Mouse (Mus musculus) small intestine, adult 2 months (tissue): ENCODE measurements around the gene Styk1. TPM values are rescaled to one million over a fixed set of nuclear protein-coding genes. Genes with fewer than 3 reads are reported as not detected.

Experiments
- H3K27ac ChIP-seq: fragments of 200-500 bp; 2 replicates; pipeline ENCODE4 v1.5.1; 2012; ENCODE audit warnings: low read depth, low read length, control low read depth, inconsistent platforms; ENCODE audit not compliant: insufficient read depth
- H3K27me3 ChIP-seq: fragments of 200-500 bp; 2 replicates; pipeline ENCODE4 v1.6.1; 2012; ENCODE audit warnings: mild to moderate bottlenecking, moderate library complexity, low read length, inconsistent platforms; ENCODE audit not compliant: control insufficient read depth, insufficient read depth
- H3K36me3 ChIP-seq: fragments of 200-500 bp; 2 replicates; pipeline ENCODE4 v1.6.1; 2012; ENCODE audit warnings: mild to moderate bottlenecking, low read length, control low read depth, inconsistent platforms; ENCODE audit not compliant: control insufficient read depth, insufficient read depth
- H3K4me1 ChIP-seq: fragments of 200-500 bp; 2 replicates; pipeline ENCODE4 v1.6.1; 2012; ENCODE audit warnings: low read length, inconsistent platforms, mixed read lengths; ENCODE audit not compliant: control insufficient read depth, insufficient read depth, insufficient read length
- H3K4me3 ChIP-seq: fragments of 200-500 bp; 2 replicates; pipeline ENCODE4 v1.5.1; 2012; ENCODE audit warnings: low read depth, mild to moderate bottlenecking, control low read depth, inconsistent platforms, low read length, moderate library complexity
- CTCF ChIP-seq: fragments of 200-500 bp; IDR thresholded peaks from 2 replicates; pipeline ENCODE4 v1.5.1; 2012; ENCODE audit warnings: low read depth, mild to moderate bottlenecking, control low read depth, inconsistent platforms, low read length, moderate library complexity, mixed read lengths; ENCODE audit not compliant: insufficient replicate concordance, insufficient read length; ENCODE audit errors: extremely low read depth
- POLR2A ChIP-seq: fragments of 200-500 bp; IDR thresholded peaks from 2 replicates; pipeline ENCODE4 v1.6.1; 2012; ENCODE audit warnings: low read depth, mild to moderate bottlenecking, control low read depth, inconsistent platforms, low read length, moderate library complexity
- WGBS: fragments of 180-500 bp; shearing (Covaris S2); methylation state at CpG from one replicate; pipeline ENCODE4 v1.1.7; 2018; 5-methylcytosine and 5-hydroxymethylcytosine counted together
- polyA plus RNA-seq: library from polyadenylated mRNA; depleted of rRNA; stranded (reverse); fragments of >200 nt; gene quantifications from 2 replicates; pipeline ENCODE4 v1.2.3, GENCODE M21; 2012

Styk1 gene
- polyA plus RNA-seq, 1 experiment: 33.0 TPM

DNA sequence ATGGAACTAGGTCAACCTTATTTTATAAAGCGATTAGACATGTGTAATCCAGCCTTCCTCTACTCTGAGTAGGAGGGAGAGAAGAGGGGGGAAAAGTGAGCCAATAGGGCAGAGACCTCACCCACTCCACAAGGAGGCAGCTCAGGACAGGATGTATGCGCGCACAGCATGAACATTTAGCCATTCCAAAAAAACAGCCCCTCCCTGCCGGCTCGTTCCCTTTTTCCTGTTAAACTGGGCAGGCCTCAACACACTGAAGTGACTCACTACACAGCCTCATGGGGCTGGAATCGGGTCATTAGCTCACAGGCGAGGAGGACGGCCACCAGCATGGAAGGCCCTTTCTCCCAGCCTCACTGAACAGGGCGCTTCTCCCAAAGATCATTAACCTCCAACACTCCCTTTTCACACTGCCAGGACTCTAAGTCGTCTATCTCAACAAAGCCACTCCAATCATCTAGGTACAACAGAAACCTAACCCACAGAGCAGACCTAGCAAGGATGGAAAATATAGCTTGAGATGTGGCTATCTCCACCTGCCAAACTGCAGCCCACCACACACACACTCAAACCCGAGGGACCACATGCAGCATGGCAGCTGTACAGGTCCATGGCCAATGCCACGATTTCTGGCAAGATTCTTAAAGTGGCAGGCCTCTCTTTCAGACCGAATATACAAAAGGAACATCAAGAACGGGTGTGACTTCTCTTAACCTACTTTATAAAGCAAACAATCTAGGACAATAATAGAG lies 29.0 kb upstream of the Styk1 start:
- Histone ChIP-seq H3K36me3 (peaks cover 18% of the 10 kb centered on the region), H3K27me3 (no peaks in the 10 kb centered on the region), H3K4me3 (no peak overlapping the region), H3K27ac (peak overlapping the region; percentile 17; the same call in 1 of the 2 replicates), H3K4me1 (peaks cover 8% of the 10 kb centered on the region)
- TF ChIP-seq CTCF: no peak
- TF ChIP-seq POLR2A: no peak
- whole genome bisulfite sequencing: 30% methylated on average over 14 of the region's 14 CpGs

DNA sequence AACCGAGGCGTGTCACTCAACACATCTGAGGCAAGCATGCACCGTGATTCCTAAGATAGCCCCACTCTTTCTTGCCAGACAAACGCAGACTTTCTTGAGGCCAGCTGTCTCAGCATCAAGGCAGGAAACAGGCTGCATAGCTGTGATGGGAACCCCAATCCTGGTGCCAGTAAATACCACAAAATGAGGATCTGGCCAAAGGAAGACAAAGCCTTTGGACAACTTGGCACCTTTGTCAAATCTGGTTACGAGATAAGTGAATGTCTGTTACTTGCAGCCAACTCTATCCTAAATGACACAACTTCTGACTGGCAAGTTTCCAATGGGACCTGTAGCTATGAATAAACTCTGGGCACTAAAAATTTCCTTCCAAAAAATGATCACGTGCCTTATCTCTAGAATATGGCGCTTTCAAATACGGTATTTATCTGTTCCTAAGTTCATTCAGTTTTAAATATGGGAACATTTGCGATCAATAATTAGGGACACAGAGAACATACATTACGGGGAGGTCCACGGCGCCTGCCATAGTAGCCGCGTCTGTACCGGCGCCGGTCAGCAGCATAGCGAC lies 25.5 kb upstream of the Styk1 start:
- no peaks in the 10 kb centered on the region for H3K27me3 ChIP-seq

GRCm38 (mm10) chr6:131377378-131377777 lies 24.0 kb upstream of the Styk1 start:
- 92% methylated on average over 5 of the region's 5 CpGs for whole genome bisulfite sequencing
- TF ChIP-seq POLR2A: no peak
- no peak for TF ChIP-seq CTCF
- H3K36me3 ChIP-seq: peaks cover 39% of the 10 kb centered on the region
- H3K4me1 ChIP-seq: peaks cover 1% of the 10 kb centered on the region
- H3K4me3 ChIP-seq: no peak overlapping the region
- no peaks in the 10 kb centered on the region for H3K27me3 ChIP-seq
- no peak overlapping the region for H3K27ac ChIP-seq

More for the DNA sequence above, 25.5 kb upstream of the Styk1 start:
- Histone ChIP-seq H3K4me3 (no peak overlapping the region), H3K4me1 (peaks cover 5% of the 10 kb centered on the region), H3K36me3 (peaks cover 39% of the 10 kb centered on the region), H3K27ac (no peak overlapping the region)
- 88% methylated on average over 18 of the region's 18 CpGs for WGBS
- TF ChIP-seq CTCF (no peak), POLR2A (no peak)

DNA sequence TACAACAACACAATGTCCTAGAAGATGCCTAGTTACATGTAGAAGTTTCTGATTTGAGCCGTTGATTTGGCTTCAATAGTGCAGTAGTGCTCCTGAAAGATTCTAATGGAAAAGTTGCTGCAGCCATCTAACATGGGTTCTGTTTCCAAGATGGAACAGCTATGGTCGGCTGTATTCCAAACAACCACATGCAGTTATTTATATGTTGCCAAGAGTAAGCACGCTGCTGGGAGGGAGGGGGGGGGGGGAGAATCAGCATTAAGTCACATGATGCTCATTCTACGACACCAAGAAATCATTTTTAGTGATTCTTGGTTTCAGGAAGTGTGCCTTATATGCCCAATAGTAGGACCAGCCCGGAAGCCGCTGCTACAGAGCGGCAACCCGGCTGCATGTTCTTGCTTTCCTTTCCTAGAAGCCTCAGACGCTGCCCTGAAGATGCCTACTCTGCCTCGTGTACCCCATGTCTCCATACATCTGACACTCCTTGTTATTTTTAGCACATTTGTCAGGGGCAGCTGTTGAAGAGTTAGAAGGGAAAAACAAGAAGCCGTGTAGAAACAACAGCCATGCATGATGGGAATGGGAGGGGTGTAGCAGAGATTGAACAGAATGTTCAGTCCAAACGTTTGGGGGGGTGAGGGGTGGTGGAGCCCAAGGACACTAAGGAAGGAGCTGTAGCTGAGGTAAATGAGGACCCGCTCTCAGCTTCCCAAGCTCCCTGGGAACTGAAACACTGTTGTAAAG lies 21.4 kb upstream of the Styk1 start:
- Histone ChIP-seq H3K4me3 (no peak overlapping the region), H3K36me3 (peaks cover 34% of the 10 kb centered on the region), H3K4me1 (no peaks in the 10 kb centered on the region; the same call in 1 of the 2 replicates), H3K27ac (no peak overlapping the region), H3K27me3 (no peaks in the 10 kb centered on the region)
- TF ChIP-seq POLR2A (no peak), CTCF (no peak)
- 79% methylated on average over 13 of the region's 13 CpGs for WGBS

GRCm38 (mm10) chr6:131373160-131373559 lies 19.8 kb upstream of the Styk1 start:
- Histone ChIP-seq H3K27ac (no peak overlapping the region), H3K4me1 (no peaks in the 10 kb centered on the region; the same call in 1 of the 2 replicates), H3K36me3 (peaks cover 35% of the 10 kb centered on the region), H3K27me3 (no peaks in the 10 kb centered on the region), H3K4me3 (no peak overlapping the region)
- 87% methylated on average over 5 of the region's 5 CpGs for WGBS
- no peak for TF ChIP-seq CTCF
- no peak for TF ChIP-seq POLR2A

DNA sequence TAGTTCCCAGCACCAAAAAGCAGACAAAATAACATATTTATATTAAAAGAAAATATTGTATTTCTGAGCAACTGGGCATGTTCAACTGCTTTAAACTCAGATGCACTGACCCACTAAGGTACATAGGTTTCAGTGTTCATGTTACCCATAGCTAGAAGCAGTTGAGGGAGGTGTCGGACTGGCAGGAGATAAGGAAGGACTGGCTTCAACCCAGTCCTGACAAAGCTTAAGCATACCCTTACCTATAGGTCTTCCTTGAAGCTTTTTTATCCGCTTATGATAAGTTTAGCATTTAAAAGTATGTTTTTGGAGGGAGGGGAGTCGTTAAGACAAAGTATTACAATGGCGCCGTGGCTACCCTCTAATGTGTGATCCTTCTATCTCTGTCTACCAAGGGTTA lies 17.4 kb upstream of the Styk1 start:
- Histone ChIP-seq H3K27ac (no peak overlapping the region), H3K27me3 (no peaks in the 10 kb centered on the region), H3K4me1 (no peaks in the 10 kb centered on the region), H3K36me3 (peaks cover 42% of the 10 kb centered on the region), H3K4me3 (no peak overlapping the region)
- TF ChIP-seq CTCF (no peak), POLR2A (no peak)
- 92% methylated on average over 5 of the region's 5 CpGs for WGBS
